Mouse (Mus musculus): ENCODE results near the gene Ttc14.

Ttc14 gene

DNA sequence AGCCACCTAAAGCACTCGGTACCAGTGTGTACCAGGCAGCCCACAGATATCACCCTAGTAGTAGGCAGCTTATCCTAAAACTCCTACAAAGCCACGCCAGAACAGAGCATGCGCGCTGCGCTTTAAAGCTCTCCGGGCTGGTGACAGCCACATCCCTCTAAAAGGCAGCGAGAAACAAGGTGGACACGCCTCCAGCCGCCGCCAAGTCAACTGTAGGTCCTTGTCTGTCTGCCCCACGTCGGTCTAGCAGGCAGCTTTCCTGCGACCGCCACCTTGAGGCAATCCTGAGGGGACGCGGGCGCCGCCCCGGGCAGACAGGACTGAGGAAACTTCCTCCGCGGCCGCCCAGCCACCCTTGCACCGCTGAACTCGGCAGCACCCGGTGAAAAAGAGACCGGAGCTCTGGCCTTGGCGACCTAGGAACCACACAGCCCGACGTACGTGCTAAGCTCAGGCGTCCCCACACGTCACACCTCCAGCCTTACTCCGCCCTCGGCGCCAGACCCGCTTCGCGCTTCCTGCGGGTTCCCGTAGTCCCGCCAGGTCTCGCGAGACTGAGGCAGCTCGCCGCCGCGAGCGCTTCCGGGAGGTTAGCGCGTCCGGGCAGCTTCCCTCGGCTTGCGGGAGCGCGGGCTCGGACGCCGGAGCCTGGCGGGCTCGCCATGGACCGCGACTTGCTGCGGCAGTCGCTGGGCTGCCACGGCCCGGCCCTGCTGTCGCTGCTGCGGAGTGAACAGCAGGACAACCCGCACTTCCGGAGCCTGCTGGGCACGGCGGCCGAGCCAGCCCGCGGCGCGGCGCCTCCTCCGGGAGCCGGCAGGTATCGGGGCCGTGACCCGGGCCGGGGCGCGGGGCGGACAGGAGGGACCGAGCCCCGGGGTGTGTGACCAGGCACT is at the start of gene Ttc14:
TSS of gene Ttc14 (plus strand) at position 216 of the 896 bp plus-strand sequence.
- DNase-seq (ENCODE audit: low read depth): peak; percentile 98

- DNase-seq (ENCODE audit: low read depth): no peak
Observed at GRCm38 (mm10) chr3:33790975-33791374, 8.7 kb upstream of the Ttc14 start.

DNA sequence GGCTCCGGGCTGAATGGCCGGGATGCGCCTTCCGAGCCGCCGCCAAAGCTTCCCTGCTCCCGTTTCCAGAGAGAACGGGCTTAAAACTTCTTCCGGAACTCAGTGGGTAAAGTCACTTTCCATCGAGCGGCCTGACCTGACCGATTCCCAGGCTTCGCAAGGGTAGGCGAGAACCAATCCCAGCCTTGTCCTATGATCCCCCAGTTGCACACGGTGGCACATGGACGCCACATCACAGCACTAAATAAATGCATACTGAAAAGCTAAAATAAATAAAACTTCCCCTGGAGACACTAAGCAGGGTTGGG is 835 bp downstream of the Ttc14 start:
- no peak for DNase-seq (ENCODE audit: low read depth)

DNA sequence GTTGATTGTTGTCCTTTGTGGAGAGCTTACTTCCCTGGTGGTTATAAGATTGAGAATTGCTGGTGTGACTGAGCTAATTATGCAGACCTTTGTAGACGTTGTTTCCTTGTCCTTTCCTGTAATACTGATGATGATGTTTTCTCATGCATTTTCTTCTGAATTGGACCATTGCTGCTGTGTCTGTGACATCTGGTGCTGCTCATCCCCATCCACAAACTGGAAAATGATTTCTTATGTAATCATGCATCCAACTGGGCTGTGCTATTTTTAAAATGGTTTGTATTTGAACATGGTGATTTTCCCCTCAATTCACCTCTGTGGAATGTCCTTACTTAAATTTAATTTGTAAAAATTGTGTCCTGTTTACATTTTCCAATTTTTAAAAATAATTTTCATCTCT is 7.5 kb downstream of the Ttc14 start:
- no peak for DNase-seq (ENCODE audit: low read depth)

DNA sequence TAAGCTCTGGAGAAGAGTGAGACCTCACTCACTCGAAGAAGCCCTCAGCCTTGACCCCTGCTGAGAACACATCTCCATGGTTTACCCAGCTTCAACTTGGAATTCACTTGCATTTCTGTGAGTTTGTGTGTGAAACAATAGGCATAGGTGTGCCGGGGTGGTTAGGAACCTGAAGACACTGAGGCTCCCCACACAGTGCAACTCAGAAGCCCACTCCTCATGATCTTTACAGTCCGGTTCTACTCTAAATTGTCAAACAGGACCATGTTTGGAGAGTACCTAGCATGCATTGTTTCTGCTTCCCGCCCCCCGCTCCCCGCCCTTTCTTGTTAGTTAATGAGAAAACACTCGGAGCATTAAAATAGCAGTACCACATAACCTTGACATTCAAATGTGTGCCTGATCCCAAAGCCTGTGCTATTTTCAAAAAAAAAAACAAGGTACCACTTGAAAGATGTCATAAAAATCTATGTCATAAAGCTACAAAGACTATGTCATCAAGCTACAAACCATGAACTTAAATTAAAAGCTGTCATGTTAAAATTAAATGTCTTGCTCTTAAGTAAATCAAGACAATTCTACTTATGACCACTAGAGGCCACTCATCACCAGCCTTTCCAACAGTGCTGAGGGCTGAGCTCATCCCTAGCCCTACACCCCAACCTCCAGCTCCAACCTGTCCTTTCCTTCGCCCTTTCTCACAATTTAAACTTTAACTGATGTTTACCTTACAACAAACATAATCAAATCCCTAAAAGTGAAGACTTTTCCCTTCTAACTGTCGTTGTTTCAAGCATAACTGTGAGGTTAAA is 24.7 kb downstream of the Ttc14 start:
- peak; percentile 62 for DNase-seq (ENCODE audit: low read depth)

DNA sequence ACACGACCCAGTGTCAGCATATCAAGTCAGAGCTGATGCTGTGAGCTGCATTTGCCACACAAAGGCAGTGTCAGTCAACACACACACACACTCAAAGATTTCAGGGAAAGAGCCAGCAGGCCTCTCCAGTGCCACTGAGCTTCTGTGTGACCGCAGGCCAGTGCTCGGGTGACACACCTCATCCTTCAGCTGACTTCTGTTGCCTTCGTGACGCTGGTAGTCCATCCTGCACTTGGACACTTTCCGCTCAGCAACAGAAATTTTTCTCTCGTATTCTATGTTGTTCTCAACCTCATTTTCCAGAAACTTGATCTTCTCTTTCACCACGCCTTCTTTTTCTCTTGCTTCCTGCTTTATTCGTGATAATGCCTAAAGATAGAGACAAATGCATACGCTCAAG is 32.7 kb downstream of the Ttc14 start:
- no peak for DNase-seq (ENCODE audit: low read depth)

GRCm38 (mm10) chr3:33836576-33836975 is 36.9 kb downstream of the Ttc14 start:
- DNase-seq (ENCODE audit: low read depth): no peak

GRCm38 (mm10) chr3:33838877-33839276 is 39.2 kb downstream of the Ttc14 start:
- DNase-seq (ENCODE audit: low read depth): no peak

GRCm38 (mm10) chr3:33843801-33844632 is 44.4 kb downstream of the Ttc14 start, which contains the start of gene Ccdc39:
Ccdc39 (minus strand) TSS chr3:33844310.
- DNase-seq (ENCODE audit: low read depth): peak; percentile 59

DNA sequence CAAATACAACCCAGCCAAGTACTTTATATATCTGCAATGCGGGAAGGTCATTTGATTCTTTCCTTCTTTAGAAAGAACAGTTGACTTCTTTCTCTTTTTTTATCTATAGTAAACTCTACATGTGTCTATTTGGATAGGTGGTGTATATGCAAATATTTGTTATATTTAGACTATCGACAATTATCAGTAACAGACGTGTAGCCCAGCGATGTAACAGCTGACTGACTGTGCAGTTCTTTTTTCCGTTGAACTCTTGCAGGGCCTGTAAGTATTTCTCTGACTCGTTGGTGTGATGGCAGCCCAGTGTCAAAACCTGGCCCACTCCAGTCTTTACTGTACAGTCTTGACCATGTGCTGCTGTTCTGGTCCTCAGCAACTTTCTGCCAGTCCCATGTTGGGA is 47.0 kb downstream of the Ttc14 start:
- DNase-seq (ENCODE audit: low read depth): no peak

- DNase-seq (ENCODE audit: low read depth): no peak
Observed at GRCm38 (mm10) chr3:33850856-33851255, 51.2 kb downstream of the Ttc14 start.

- no peak for DNase-seq (ENCODE audit: low read depth)
Observed at GRCm38 (mm10) chr3:33853062-33853461, 53.4 kb downstream of the Ttc14 start.

DNA sequence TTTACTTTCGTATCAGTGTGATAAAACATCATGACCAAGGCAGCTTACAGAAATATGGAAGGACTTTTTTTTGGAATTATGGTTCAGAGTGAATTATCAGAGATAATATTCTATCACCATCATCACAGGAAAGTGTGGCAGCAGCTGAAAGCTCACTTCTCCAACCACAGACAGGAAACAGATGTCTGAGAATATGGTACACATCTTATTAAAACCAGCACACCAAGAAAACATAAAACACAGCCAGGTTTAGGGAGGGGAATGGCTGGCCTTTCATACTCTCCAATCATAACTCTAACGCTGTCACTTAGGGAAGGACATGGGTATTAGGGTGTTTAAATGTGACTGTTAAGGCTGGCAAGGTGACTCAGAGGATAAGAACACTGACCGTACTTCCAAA is 59.3 kb downstream of the Ttc14 start:
- no peak for DNase-seq (ENCODE audit: low read depth)

- DNase-seq (ENCODE audit: low read depth): no peak
Observed at GRCm38 (mm10) chr3:33864000-33864540, 64.4 kb downstream of the Ttc14 start.

All from induced T-regulatory cell, adult 2 months (primary cell).